Mouse (Mus musculus): Measurements from ENCODE around the gene Sema5b. TPM values are rescaled to one million over a fixed set of nuclear protein-coding genes. Genes with fewer than 3 reads are reported as not detected.
"Not testable (repeated sequence)": the region's sequence is repeated elsewhere in the genome, so short reads cannot be mapped to it uniquely, and the experiment has no call there.

Gene Sema5b
- total RNA-seq, 1 experiment from 2014 or later, result not detected

DNA sequence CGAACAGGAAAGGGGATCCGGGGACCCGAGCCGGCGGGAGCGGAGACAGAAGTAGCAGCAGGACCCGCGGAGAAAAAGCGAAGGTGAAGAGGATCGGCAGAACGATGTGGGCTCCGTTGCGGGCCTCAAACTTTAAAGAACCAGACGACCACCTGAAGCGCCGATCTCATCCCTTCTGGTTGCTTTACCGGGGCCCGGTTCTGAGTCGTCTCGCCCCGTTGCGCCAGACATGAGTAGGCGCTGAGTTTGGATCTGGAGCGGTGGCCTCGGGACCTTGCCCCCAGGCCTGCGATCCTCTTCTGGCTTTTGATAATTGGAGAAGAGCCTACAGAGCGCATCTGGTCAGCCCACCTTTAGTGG, 1.5 kb downstream of the Sema5b start:
- ATAC-seq (replicated peaks; ENCODE audit: insufficient number of reproducible peaks, low FRiP score, low TSS enrichment, poor library complexity, severe bottlenecking), result no peak

DNA sequence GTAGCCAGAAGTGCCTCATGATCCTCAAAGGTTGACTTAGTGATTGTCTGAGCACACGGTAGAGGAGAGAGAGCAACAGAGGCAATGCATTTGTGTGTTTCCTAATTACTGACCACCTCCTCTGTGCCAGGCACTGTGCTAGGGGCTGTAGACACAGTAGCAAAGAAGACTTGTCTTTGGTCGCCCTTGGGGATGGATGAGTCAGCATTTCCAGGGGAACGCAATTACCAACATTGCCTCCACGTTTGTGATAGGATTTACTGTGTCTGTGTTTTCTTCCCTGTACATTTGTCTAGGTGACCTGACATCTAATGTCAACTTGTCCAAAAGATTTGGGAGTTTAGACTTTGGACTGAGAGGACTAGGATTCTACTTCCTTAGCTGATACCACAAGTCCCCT, 4.8 kb downstream of the Sema5b start:
- no peak for ATAC-seq (replicated peaks; ENCODE audit: insufficient number of reproducible peaks, low FRiP score, low TSS enrichment, poor library complexity, severe bottlenecking)

DNA sequence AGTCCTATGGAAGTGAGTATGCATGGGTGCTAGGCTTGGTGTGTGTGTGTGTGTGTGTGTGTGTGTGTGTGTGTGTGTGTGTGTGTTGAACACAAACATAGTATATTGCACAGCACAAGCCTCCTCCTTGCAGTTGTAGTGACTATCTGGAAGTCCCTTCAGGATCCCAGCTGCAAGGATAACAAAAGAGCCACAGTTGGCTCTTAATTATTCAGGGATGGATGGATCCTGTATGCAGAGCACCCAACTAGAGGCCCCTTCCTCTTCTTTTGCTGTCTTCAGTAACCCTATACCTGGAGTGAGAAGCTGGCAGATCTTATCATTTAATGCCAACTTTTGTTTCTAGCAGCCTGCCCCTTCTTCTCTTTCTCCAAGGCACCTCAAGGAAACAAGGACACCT, 7.0 kb downstream of the Sema5b start:
- ATAC-seq (replicated peaks; ENCODE audit: insufficient number of reproducible peaks, low FRiP score, low TSS enrichment, poor library complexity, severe bottlenecking), result no peak

DNA sequence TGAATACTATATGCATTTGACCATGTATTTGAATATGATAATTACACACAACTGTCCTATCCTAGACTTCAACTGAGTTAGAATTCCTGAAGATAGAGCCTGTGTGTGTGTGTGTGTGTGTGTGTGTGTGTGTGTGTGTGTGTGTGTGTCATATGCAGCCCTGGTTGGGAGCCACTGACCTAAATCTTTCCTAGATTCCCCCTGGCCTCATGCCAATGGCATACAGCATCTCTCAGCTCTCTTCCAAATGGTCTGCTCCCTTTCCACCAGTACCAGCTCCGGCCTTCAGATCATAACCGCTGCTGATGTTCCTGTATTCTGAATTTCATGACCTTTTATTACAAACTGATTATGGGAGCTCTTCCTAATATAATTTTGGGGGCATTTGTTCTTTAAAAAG, 8.4 kb downstream of the Sema5b start:
- ATAC-seq (replicated peaks; ENCODE audit: insufficient number of reproducible peaks, low FRiP score, low TSS enrichment, poor library complexity, severe bottlenecking), result no peak

DNA sequence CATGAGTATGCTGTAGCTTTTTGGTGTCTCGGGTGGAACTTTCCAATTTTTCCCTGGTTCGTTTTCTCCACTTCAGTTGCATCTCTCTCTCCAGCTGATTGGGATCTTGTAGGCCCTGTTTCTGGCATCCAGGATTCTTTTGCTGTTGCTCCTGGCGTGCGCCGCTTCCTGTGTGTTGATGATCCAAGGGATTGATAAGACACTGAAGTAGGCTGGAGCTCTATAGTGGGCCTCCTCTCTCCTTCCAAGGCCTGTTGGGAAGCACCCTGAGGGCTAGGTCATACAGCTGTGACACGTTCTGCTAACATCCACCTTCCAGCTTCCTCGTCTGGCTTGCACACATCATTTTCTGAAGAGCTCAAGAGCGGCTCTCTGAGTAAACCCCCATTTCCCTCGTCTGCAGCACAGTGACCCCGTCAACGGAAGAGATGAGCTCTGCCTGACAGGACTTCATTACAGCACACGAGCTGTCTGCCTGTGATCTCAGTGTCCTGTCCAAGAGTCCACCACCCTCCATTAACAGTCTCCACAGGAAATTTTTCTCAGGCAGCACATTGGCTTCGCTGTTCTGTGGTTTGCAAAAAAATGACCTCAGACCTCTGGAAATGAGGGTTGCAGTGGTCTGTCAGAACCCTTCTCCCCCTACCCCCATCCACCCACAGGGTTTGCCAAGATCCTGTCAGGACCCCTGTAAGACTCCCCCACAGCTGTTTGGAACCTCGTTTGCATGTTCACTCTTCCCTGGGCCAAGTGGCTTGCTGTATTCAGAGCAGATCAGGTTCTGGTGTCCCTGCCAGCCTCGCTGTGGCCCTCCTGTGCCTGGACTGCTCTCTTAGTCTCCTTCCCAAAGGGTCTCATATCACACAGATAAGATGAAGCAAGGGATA, 14.9 kb downstream of the Sema5b start:
- no peak for ATAC-seq (replicated peaks; ENCODE audit: insufficient number of reproducible peaks, low FRiP score, low TSS enrichment, poor library complexity, severe bottlenecking)

DNA sequence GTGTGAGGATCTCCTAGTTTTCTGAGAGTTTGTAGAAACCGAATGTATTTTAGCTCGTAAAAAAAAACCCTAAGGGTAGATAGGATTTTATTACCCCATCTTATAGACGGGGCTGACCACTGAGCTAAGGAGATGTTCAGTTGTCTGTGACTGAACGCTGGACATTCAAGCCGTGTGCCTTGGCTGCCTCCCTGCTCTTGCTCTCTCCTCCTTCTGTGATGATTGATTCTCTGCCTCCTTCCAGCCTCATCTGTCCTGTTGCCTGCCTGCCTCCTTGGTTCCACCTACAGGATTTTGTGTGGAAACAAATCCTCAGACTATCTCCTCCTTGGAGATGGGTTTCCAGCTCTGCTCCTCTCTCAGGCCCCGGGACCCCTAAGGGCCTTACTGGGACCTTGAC, 16.1 kb downstream of the Sema5b start:
- ATAC-seq (replicated peaks; ENCODE audit: insufficient number of reproducible peaks, low FRiP score, low TSS enrichment, poor library complexity, severe bottlenecking), result no peak

DNA sequence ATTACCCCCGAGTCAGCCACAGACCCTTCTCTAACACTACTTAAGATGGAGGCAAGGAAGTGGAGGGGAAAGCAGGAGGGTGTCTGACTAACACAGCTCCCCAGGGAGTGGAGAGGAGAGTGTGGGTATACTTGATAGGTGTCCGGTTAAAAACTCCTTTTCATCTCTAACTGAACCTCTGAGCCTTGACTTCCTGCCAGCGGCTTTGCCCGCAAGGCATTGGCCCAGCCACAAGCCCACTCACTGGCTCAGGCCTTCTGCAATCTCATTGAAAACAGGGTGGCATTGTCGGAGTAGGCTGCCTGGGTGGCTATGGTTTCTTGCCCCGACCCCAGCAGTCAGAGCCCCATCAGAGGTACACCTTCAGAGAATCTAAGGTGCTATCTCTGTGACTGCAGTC, 20.6 kb downstream of the Sema5b start:
- ATAC-seq (replicated peaks; ENCODE audit: insufficient number of reproducible peaks, low FRiP score, low TSS enrichment, poor library complexity, severe bottlenecking), result no peak

DNA sequence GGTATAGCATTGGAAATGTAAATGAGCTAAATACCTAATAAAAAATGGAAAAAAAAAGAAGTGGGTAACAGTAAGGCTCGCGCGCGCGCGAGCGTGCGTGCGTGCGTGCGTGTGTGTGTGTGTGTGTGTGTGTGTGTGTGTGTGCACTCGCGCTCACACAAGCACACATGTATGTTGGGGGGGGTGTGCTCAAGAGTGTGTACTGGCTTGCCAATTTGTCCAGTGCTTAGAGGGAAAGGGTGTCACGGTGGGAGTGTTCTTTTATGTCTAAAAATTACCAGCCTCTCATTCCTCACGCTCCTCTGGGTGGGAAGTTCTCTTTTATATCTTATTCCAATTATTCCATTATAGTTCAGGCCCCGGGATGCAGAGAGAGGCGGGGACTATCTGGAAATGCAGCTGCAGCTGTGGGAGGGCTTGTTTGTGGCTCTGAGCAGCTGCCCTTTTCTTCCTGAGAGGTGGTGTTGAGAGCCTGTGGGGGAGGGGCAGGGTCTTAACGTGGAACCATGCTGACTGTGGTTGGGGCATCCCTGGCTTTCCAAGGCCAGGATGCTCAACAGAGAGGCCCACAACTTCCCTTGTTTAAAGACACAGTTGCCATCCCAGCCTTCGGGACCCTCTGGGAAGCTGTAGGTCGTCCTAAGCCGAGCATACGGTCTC, 23.4 kb downstream of the Sema5b start:
- no peak for ATAC-seq (replicated peaks; ENCODE audit: insufficient number of reproducible peaks, low FRiP score, low TSS enrichment, poor library complexity, severe bottlenecking)

DNA sequence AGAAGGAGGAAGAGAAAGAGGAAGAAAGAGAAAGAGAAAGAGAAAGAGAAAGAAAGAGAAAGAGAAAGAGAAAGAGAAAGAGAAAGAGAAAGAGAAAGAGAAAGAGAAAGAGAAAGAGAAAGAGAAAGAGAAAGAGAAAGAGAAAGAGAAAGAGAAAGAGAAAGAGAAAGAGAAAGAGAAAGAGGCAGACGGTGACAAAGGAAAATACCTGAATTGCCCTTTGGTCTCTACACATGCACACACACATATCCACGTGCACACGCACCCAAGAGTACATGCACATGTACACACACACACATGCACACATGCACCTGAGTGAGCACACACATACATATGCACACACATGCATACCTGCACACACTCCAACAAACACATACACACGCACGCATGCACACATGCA, 24.7 kb downstream of the Sema5b start:
- ATAC-seq (replicated peaks; ENCODE audit: insufficient number of reproducible peaks, low FRiP score, low TSS enrichment, poor library complexity, severe bottlenecking), result not testable (repeated sequence)

DNA sequence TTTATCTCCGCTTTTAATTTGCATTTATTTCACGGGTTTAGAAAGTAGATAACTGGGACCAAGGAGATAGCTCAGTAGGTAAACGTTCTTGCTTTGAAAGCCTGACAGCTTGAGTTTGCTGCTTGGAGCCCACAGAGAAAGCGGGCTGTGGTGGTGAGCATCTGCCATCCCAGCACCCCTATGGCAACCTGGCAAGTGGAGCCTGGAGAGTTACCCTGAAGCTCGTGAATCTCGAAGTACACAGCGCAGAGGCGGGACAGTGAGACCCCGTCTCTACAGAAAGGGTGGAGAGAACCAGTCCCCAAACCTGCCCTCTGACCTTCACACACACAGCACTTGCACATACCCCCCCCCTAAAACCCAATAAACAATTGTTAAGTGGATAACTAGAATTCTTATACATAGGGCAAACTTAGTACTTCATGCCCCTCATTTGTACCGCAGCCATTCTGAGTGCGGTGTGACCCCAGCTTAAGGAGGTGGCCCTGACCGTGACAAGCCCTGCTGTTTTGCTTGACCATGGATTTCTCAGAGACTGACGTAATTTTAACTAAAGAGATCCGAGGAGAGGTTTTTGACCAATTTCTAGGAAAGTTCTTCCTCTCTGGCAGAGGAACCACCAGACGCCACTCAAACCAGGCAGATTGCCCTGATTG, 27.4 kb downstream of the Sema5b start:
- ATAC-seq (replicated peaks; ENCODE audit: insufficient number of reproducible peaks, low FRiP score, low TSS enrichment, poor library complexity, severe bottlenecking), result no peak

DNA sequence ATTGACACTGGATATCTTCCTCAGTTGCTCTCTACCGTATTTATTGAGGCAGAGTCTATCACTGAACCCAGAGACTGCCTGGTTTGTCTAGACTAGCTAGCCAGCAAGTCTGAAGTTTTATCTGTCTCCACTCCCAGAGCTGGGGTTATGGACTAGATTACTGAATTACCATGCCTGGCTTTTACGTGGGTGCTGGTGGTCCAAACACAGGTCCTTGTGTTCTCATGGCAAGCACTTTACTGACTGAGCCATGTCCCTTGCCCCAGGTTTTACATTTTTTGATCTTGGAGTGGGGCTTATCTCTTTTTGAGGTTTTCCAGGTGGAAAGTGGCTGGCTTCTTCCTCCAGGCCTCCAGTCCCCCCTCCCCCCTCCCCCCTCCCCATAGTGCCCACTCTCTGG, 28.4 kb downstream of the Sema5b start:
- no peak for ATAC-seq (replicated peaks; ENCODE audit: insufficient number of reproducible peaks, low FRiP score, low TSS enrichment, poor library complexity, severe bottlenecking)

DNA sequence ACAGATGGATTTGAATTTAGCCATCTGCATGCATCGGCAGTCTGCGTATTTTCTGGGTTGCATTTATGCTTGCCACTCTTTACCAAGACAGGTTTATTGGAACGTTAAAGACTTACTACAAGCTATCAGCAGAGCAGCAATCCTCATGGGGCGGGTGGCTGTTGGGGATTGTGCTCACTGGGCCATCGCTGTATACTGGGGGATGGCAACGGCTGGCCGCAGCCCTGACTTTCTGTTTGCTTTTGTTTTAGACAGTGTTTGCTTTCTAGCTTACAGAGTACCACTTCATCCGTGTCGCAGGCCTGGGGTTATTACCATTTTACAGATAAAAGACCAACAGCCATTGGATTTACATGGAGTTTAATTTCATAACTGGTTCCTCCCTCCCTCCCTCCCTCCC, 28.8 kb downstream of the Sema5b start:
- ATAC-seq (replicated peaks; ENCODE audit: insufficient number of reproducible peaks, low FRiP score, low TSS enrichment, poor library complexity, severe bottlenecking), result no peak

DNA sequence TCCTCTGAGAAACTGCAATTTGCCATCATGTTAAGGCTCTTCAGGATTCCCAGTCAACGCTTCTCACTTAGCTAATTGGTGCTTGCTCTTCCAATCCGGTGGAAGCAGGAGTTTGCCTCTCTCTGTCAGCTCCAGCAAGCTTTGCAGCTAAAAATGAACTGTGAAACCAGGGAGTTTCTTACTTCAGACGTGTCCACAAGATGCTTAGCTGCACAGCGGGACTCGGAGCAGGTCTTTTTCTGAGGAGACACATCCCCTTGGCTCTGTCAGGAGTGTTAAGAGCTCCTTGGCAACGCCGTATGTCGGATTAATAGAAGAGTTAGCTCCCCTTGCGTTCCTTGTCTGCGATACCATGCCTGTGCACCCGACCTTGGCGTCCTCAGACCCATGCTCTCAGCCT, 29.7 kb downstream of the Sema5b start:
- ATAC-seq (replicated peaks; ENCODE audit: insufficient number of reproducible peaks, low FRiP score, low TSS enrichment, poor library complexity, severe bottlenecking), result no peak

DNA sequence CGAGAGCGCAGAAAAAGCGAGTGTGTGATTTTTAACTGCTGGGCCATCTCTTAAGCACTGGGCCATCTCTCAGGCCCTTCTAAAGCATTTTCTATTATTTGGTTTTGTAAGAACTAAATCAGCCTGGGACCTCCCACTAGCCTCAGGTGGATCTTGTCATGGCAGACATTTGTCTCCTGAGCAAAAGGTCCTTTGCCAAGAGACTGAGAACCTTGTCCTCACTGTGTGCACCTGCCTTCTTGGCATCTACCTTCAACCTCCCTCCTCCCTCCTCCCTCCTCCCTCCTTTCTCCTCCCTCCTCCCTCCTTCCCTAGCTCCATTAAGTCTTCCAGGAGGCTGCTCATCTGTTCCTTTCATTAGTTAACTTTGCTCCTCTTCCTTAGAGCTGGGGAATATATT, 32.6 kb downstream of the Sema5b start:
- ATAC-seq (replicated peaks; ENCODE audit: insufficient number of reproducible peaks, low FRiP score, low TSS enrichment, poor library complexity, severe bottlenecking), result no peak

DNA sequence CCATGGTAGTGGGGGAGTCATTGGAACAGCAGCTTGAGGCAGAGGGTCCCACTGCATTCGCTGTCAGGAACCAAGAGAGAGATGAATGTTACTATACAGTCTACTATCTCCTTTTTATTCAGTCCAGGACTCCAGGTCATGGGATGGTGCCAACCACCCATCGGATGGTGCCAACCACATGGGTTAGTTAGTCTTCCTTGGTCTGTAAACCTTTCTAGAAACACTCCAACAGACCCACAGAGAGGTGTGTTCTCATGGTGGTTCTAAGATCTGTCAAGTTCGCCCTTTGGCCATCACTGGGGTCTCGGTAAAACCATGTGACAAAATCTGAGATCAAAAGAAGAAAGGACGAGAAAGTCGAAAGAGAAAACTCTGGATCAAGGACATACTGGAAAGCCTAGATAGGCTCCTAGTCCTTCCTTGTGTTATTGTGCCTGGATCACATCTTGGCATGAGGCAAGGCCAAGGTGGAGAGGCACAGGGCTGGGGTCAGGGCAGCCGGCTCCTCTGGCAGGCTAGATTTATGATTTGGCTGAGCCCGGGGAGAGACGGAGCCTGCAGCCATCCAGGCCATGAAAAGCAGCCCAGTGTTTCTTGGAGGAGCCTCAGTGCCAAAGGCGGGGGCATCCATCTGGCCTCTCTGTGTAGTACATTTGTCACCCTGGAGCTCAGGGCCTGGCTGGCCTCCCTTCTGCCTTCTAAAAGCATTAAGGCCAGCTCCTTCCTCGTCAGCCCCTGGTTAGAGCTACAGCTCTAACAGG, 36.4 kb downstream of the Sema5b start:
- ATAC-seq (replicated peaks; ENCODE audit: insufficient number of reproducible peaks, low FRiP score, low TSS enrichment, poor library complexity, severe bottlenecking), result no peak

DNA sequence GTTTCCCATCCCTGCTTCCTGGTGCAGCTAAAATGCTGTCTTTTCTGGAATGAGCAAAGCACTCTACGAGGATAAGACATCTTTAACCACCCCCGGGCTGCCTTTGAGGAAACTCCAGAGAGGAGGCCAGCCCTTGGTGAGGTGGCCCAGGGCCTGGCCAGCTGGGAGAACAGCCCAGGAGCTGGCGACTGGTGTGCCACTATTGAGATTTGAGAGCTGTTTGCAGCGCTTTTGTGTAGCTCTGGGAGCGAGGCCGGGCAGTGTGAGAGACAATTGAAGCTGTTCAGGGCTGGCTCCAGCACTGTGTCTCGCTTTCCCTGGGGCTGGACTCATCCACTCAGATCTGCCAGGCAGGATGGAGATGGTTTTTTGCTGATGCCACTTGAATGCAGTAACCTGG, 40.4 kb downstream of the Sema5b start:
- no peak for ATAC-seq (replicated peaks; ENCODE audit: insufficient number of reproducible peaks, low FRiP score, low TSS enrichment, poor library complexity, severe bottlenecking)

DNA sequence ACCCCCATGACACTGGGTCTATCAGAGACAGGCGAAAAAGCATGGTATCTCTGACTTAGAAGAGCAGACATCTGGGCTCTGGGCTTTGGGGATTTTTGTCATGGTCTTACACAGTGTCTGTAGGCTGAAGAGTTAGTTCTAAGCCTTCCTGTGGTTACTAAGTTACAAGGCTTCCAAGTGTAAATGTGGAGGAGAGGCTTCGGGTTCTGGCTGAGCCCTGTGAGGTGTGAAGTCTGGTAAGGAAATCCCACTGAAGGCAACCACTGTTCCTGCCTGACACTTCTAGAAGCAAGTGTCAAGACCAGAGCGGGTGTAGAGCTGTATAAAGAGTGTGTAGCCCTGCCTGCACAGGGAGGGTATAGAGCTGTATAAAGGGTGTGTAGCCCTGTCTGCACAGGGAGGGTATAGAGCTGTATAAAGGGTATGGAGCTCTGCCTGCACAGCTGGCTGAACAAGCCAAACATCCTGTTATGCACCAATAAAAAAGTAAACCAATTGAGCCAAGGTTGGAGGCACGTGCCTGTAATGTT, 42.7 kb downstream of the Sema5b start:
- no peak for ATAC-seq (replicated peaks; ENCODE audit: insufficient number of reproducible peaks, low FRiP score, low TSS enrichment, poor library complexity, severe bottlenecking)

DNA sequence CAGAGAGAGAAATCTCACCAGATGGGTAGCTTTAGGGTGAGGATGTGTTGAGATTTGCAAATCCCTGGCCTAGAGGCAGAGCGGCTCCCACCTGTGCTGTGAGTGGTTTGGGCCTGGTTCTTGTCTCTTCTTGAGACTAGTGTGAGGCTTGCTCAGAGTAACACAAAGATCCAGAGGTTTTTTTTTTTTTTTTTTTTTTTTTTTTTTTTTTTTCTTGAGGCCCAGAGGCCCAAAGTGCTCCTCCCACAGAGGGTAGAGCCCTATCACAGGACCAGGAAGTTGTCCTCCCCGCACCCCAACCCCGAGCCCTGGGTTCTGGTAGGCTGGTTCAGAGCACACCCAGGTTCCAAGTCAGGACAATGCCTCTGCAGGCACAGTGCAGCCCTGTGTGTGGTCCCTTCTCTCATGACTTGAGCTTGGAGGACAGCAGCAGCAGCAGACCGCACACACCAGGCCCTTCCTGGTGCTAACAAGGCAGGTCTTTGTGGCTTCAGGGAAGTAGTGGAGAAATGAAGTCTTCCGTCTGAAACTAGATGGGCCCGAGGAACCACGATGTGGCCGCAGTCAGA, 44.3 kb downstream of the Sema5b start:
- no peak for ATAC-seq (replicated peaks; ENCODE audit: insufficient number of reproducible peaks, low FRiP score, low TSS enrichment, poor library complexity, severe bottlenecking)
